Mouse (Mus musculus): ENCODE measurements around the gene Dnmt3b.

DNA sequence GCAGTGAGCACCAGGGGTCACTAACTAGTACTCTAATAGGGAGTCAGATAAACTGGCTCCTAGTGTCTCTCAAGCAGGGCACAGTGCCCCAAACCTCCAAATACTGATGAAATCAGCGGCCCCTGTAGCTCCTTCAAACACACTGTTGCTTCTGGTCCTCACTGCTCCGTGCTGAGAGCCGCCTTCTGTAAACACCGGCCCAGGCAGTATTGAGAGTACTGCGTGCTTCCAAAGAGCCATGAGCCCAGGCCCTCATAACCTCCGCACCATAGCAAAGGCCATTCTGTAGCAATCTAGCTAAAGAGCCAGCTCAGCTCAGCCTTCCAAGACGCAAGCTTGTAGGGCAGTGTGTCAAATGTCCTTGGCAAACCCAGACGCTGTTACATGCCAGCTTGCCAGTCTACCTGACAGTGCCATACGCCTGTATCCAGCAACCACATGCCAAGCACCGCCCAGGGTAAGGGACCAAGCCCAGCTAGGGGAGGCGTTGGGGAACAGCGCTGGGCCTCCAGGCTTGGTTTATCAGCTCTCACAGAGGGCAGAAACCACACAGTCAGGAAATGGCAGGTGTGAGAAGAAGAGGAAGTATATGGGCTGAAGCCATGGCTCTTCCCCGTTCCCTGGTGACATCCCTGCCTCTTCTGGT is 41.3 kb upstream of the Dnmt3b start:
- TF ChIP-seq POLR2A (IDR thresholded peaks at IDR 0.05; ENCODE audit: low read depth, low read length) = no peak
- no peak for TF ChIP-seq CTCF (IDR thresholded peaks at IDR 0.05; ENCODE audit: extremely low read depth, insufficient read depth, insufficient read length, insufficient replicate concordance)
